Mouse (Mus musculus) frontal cortex, postnatal 25 days (tissue): ENCODE measurements around the gene Gal.
A peak's percentile ranks its signal among the peaks of the same experiment; 100 is the strongest.

Experiments
- DNase-seq, 2 experiments: peaks; one replicate each; pipeline ENCODE4 v3.0.0; 2022; ENCODE audit warnings: low spot score in 2 of 2

Gal gene

DNA sequence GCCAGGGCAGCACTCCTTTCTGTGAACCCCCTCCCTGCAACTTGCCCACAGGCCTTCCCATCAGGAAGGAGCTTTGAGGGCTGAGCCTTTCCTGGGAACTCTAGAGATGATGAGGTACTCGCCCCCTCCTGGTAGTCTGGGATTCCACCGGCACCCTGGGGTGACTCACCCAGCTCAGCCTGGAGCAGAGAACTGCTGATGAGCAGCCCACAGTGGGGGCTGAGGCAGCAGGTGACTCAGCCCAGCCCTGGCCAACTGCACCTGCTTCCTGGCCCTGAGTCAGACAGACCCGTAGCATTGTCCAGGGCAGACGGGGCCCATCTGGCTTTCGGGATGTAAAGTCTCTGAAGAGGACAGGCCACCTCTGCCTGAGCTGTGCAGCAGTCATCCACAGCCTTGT, 4.9 kb upstream of the Gal start:
- peak; percentile 13 to 39 for DNase-seq

- no peak for DNase-seq
These were observed 8.6 kb downstream of the Gal start for GRCm38 (mm10) chr19:3405531-3406281.

GRCm38 (mm10) chr19:3404030-3404429, 10.3 kb downstream of the Gal start:
- DNase-seq = no peak

DNA sequence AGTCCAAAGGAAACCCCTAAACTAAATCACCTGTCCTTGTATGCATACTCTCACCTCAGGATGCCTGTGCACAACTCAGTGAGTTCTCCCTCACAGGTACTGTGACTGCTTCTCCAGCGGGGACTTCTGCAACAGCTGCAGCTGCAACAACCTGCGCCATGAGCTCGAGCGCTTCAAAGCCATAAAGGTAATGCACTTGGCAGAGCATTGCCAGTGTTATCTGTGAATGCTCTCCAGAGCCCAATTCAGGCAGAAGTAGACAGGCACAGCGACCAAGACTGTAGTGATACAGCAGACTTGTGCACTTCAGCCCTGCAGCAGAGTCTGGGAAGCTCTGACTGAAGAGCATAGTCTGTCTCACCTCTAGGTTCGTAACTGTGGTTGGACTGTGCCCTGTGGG, 12.0 kb downstream of the Gal start:
- no peak for DNase-seq

DNA sequence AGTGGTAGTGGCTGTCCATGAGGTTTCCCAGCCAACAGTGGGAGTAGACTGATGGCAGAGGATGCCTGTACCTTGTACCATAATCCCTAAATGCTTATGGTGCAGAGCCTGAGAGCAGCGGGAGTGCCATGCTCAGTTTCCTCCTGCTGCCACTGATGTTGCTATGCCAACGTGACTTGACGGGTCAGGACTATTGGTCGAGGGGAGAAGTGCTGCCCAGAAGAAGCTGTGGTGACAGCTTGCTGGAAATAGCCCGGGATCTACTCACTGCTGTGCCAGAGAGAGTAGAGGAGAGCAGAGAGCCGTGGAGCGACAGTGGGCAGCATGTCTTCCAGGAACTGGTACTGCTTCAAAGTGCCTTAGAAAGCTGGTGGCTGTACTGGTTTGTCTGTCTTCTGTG, 12.4 kb downstream of the Gal start:
- no peak for DNase-seq

DNA sequence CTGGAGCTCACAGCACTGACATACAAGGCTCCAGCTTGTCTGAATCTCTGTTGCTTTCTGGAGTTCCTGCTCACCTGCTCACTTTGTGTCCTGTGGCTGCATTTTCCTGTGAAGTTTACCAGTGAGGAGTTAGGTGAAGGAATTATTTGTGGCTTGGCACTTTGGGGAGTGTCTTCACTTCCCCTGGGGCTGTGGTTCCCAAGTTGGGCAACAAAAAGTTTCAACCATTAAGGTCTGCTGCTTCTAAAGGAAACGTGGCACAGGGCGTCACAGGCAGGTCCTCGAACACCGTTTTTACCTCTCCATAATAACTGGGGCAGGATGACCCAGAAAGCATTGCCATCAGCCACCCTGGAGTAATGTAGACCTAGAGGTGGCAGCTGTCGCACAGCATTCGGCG, 12.8 kb downstream of the Gal start:
- DNase-seq = no peak

DNA sequence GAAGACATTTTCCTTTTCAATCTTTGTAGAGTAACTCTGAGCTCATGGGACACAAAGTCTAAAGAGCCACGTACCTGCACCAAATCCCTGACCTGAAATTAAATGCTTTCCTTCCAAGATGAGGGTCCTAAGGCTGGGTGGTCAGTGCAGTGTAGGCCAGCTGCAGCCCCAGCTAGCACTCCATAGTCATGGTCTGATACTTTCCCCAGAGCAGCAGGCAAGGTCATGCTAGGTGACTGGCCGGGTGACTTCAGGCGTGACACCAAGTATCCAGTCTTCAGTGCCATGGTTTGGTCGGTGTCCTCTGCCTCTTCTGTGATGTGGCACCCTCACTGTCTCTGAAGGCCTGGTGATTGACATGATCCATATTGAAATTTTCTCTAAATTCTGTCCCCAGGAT, 14.3 kb downstream of the Gal start:
- no peak for DNase-seq

GRCm38 (mm10) chr19:3394216-3394615, 20.1 kb downstream of the Gal start:
- no peak for DNase-seq

- no peak for DNase-seq
These were observed 22.0 kb downstream of the Gal start for GRCm38 (mm10) chr19:3392384-3392783.

- peak; percentile 75 to 84 for DNase-seq
These were observed 25.3 kb downstream of the Gal start for GRCm38 (mm10) chr19:3389089-3389488.

GRCm38 (mm10) chr19:3388629-3389057, 25.7 kb downstream of the Gal start, which contains the start of gene Tesmin:
Tesmin (plus strand) TSS chr19:3388857.
- peak; percentile 56 to 57 for DNase-seq

DNA sequence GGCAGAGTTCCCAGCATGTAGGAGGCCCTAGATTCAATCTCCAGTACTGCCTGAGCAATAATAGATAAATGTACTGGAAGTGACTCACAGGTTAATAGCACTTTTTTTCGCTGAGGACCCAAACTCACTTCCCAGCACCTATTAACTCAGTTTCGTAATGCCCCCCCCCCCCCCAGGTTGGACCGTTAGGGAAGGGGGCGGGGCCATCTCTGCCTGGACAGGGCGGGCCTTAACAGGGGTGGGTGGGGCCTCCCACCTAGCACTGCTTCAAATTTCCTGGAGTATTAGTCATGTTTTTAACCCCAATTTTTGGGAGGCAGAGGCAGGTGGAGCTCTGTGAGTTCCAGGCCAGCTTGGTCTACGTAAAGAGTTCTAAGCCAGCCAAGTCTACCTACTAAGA, 26.3 kb downstream of the Gal start:
- DNase-seq = no peak

GRCm38 (mm10) chr19:3378614-3379013, 35.7 kb downstream of the Gal start:
- DNase-seq = no peak

DNA sequence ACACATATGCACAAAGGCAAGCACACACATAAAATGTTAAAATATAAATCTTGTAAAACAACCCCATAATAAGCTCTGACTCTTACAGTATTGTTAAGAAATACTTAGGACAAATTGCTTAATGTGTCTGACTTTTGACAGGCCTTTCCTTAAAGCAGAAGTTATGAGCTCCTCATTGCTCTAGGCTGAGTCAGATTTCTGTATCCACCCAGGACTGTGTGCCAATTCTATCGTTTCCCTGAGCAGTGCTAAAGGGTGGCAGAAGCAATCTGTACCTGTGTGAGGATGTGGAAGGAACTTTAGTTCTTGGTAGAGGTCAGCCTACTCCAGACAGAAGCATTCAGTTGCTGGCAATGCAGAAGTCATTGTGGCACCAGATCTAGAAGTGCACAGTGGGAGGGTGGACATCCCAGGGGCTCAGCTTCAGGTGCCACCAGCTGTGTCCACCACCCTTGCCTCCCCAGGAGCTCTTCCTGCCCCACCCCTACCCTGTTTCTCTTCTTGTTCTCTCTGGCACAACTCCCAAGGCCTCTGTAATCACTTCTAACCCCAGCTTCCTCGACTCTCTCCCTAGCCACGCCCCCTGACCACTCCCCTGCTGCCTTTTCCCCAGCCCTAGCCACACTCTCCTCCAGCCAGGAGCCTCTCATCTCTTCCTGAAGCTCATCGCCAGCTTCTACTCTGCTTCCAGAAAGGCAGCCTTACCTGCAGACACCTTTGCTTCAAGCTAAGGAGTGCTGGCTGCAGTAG, 37.2 kb downstream of the Gal start:
- no peak for DNase-seq

DNA sequence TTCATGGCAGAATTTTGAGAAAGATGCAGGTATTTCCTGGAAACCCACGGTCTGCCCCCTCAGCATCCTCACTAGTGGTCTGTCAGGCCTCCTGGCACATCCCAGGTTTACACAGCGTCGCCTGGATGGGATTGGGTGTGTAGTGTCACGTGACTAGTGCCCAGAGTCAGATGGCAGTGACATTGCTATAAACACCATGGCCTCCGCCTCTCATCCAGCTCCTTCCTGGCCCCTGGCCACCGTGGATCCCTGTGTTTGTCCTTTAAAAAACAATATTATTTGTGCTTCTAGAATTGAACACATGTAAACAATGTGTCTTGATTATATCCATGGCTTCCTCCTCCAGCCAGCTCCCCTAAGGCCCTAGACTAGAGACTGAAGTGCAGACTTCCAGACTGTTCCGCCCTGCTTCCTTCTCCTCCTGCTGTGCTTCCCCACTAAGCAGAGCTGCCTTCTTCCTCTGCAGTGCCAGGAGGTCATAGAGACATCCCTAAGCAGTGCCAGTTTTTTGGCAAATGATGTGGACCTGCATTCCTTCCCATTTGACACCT, 38.3 kb downstream of the Gal start:
- no peak for DNase-seq

GRCm38 (mm10) chr19:3374028-3374427, 40.3 kb downstream of the Gal start:
- no peak for DNase-seq

DNA sequence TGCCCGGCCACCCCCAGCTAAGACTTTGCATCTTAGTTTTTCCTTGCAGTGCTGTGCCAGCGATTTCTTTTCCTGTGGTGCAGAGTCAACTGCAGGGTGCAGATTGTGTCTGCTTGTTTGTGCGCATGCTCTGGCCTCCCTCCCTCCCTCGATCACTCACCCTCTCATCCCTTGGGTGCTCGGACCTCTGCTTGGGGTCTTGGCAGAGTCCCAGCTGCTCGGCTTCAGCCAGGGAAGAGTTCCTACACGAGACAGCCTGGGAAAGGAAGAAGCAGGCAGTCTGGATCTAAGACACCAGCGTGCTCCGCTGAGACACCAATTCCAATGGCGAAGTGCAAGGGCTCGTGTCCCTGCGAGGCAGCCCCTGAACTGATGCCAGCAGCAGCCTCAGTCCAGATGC, 41.0 kb downstream of the Gal start:
- DNase-seq = no peak

GRCm38 (mm10) chr19:3368276-3368675, 46.1 kb downstream of the Gal start:
- DNase-seq = no peak

- DNase-seq = no peak
These were observed 49.3 kb downstream of the Gal start for GRCm38 (mm10) chr19:3365089-3365488.

DNA sequence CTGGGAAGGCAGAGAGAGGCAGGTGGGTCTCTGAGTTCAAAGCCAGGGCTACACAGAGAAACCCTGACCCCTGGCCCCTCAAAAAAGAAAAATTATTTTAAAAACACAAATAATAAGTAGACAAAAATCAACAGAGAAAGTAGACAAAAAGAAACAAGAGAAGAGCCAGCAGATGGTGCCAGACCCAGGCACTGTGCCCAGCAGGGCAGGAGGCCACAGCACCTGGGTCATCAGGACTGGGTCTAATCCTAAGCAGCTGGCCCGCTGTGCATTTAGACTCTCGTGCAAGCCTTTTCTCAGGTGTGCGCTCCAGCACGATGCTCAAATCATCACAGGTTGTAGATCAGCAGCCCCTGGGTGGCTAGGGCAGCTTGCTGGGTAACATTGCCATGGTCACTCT, 50.8 kb downstream of the Gal start:
- no peak for DNase-seq
